Mouse (Mus musculus) embryonic facial prominence, embryonic 15.5 days (tissue): ENCODE results near the gene Gm17651. TPM values are rescaled to one million over a fixed set of nuclear protein-coding genes. Genes with fewer than 3 reads are reported as not detected.

ENCODE experiments used
- ATAC-seq: fragments of 200-750 bp; cut with Nextera tagmentation; 2 replicates; pipeline ENCODE4 v1.8.0; 2017; ENCODE audit warnings: low read depth, moderate TSS enrichment; ENCODE audit not compliant: insufficient number of reproducible peaks, low FRiP score, low TSS enrichment
- H3K27ac ChIP-seq: fragments of 300-500 bp; sonication (generic); replicated peaks from 2 replicates; pipeline ENCODE4 v1.5.1; 2015; ENCODE audit warnings: mild to moderate bottlenecking, inconsistent platforms
- H3K27me3 ChIP-seq: fragments of 300-500 bp; sonication (generic); 2 replicates; pipeline ENCODE4 v1.6.1; 2015; ENCODE audit warnings: inconsistent platforms
- H3K36me3 ChIP-seq: fragments of 300-500 bp; sonication (generic); 2 replicates; pipeline ENCODE4 v1.6.1; 2015; ENCODE audit warnings: mild to moderate bottlenecking, inconsistent platforms
- H3K4me1 ChIP-seq: fragments of 300-500 bp; sonication (generic); 2 replicates; pipeline ENCODE4 v1.6.1; 2015; ENCODE audit warnings: inconsistent platforms
- H3K4me2 ChIP-seq: fragments of 300-500 bp; sonication (generic); replicated peaks from 2 replicates; pipeline ENCODE4 v1.6.1; 2015; ENCODE audit warnings: mild to moderate bottlenecking, inconsistent platforms
- H3K4me3 ChIP-seq: fragments of 300-500 bp; sonication (generic); replicated peaks from 2 replicates; pipeline ENCODE4 v1.5.1; 2015; ENCODE audit warnings: mild to moderate bottlenecking, inconsistent platforms
- H3K9ac ChIP-seq: fragments of 300-500 bp; sonication (generic); 2 replicates; pipeline ENCODE4 v1.6.1; 2015; ENCODE audit warnings: inconsistent platforms
- H3K9me3 ChIP-seq: fragments of 300-500 bp; sonication (generic); replicated peaks from 2 replicates; pipeline ENCODE4 v1.6.1; 2016; ENCODE audit warnings: inconsistent platforms
- WGBS: fragments of 180-500 bp; shearing (Covaris S2); methylation state at CpG from one replicate; pipeline ENCODE4 v1.1.7; 2015; 5-methylcytosine and 5-hydroxymethylcytosine counted together
- polyA plus RNA-seq: library from polyadenylated mRNA; unstranded; fragments of >200 nt; fragmentation: Nextera tagmentation; extraction: Ambion mirVana; gene quantifications from 2 replicates; pipeline ENCODE4 v1.2.1, GENCODE M21; 2015

The Gm17651 gene
- polyA plus RNA-seq, 1 experiment from 2014 or later = not detected

DNA sequence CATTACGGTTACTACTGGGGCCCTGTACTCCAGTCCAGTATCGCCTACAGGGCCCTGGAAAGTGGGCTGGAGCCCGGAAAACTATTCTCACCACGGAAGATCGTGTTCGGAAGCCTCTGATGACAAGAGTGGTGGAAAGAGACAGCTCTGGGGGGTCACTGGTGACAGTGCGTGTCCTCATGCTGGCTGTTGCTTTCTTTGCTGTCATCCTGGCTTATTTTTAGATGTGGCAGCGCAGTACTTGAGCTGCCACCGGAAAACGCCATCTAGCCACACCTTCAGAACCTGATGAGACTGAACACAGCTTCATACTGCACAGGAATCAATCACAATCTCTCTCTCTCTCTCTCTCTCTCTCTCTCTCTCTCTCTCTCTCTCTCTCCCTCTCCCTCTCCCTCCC is 22.9 kb downstream of the Gm17651 start:
- Histone ChIP-seq H3K27me3 (no peaks in the 10 kb centered on the region), H3K9ac (no peak overlapping the region), H3K4me2 (no peak overlapping the region), H3K4me3 (no peak overlapping the region), H3K27ac (no peak overlapping the region), H3K36me3 (no peaks in the 10 kb centered on the region), H3K4me1 (no peaks in the 10 kb centered on the region), H3K9me3 (no peaks in the 10 kb centered on the region)
- 84% methylated on average over 10 of the region's 10 CpGs for WGBS
- ATAC-seq = no peak

DNA sequence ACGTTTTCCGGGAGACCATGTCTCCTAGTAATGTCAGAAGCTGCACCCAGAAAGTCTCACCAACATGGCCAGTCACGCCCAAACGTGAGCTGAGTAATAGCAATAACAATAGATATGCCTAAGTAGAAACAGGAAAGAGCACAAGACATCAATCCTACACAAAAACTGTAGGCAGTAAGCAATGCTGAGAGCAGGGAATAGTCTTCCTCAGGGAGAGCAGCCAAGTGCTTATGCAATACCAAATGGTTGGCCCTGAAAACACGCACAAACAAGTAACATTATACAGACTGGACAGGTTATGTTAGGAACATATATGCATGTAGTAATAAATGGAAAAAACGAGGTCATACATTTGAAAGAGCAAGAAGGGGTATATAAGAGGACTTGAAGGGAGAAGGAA is 25.0 kb downstream of the Gm17651 start:
- Histone ChIP-seq H3K9ac (no peak overlapping the region), H3K4me3 (no peak overlapping the region), H3K27me3 (no peaks in the 10 kb centered on the region), H3K4me1 (no peaks in the 10 kb centered on the region), H3K36me3 (no peaks in the 10 kb centered on the region), H3K4me2 (no peak overlapping the region), H3K9me3 (no peaks in the 10 kb centered on the region), H3K27ac (no peak overlapping the region)
- WGBS = 72% methylated on average over 6 of the region's 6 CpGs
- no peak for ATAC-seq

DNA sequence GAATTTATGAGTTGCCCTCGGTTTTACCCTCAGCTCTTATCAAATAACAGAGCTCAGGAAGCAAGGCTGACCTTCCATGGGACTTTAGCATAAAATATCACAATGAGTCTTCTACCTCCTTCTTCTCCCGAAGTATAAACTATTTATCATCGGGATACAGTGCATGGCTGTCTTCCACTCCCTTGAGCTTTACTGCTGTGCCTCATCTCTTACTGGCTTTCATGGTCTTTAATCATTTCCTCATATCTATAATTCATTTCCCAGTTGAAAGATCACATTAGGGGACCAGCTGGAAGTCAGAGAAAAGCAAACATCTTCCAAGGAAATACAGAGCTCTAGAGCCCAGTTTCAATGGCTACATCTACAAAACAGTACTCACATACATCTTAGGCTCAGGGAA is 25.5 kb downstream of the Gm17651 start:
- H3K9ac ChIP-seq = no peak overlapping the region
- 71% methylated on average over 3 of the region's 3 CpGs for WGBS
- H3K4me2 ChIP-seq = no peak overlapping the region
- ATAC-seq = no peak
- H3K27me3 ChIP-seq = no peaks in the 10 kb centered on the region
- no peaks in the 10 kb centered on the region for H3K36me3 ChIP-seq
- no peaks in the 10 kb centered on the region for H3K4me1 ChIP-seq
- no peak overlapping the region for H3K4me3 ChIP-seq
- no peak overlapping the region for H3K27ac ChIP-seq
- H3K9me3 ChIP-seq = no peaks in the 10 kb centered on the region

DNA sequence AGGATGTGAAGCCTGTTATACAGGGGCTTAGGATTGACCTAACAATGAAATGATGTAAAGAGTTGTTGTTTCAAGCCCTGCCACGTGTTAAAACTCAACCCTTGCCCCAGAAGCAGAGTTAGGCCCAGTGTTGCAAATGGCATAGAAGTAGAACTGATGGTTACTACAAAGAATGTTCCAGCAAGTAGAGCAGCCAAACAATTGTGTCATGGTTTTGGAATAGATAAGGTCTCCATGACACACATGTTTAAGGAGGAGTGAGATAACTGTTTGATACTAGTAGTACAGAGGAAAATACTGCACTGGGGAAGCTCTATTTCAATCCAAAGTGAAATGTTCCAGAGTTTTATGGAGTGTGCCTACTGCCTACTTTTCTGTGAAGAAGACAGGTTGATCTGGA is 26.0 kb downstream of the Gm17651 start:
- 38% methylated on average over 1 of the region's 1 CpGs for WGBS

DNA sequence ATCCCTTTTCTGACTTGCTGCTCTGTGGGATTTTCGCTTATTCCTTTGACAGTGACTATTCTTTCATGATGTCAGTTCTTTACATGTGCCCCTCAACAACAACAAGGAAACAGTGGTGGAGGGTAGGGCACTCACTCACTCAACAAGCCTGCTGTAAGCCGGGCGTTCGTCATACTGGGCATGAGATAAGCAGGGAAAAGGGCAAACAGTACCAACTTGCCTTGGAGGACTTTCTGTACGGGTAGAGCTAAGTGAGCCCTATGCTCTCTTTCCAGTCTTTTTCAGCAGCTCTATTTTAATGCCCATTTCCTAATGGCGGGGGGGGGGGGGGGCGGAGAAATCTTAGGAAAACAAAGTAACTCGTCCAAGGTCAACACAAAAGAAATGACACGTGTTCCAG is 32.5 kb downstream of the Gm17651 start:
- H3K27ac ChIP-seq = no peak overlapping the region
- H3K4me2 ChIP-seq = no peak overlapping the region
- no peak overlapping the region for H3K9ac ChIP-seq
- no peak overlapping the region for H3K4me3 ChIP-seq
- H3K9me3 ChIP-seq = no peaks in the 10 kb centered on the region
- no peak for ATAC-seq
- H3K27me3 ChIP-seq = no peaks in the 10 kb centered on the region
- WGBS = 81% methylated on average over 9 of the region's 9 CpGs
- H3K4me1 ChIP-seq = no peaks in the 10 kb centered on the region
- no peaks in the 10 kb centered on the region for H3K36me3 ChIP-seq

More for the DNA sequence above, 26.0 kb downstream of the Gm17651 start:
- no peaks in the 10 kb centered on the region for H3K9me3 ChIP-seq
- no peaks in the 10 kb centered on the region for H3K4me1 ChIP-seq
- no peaks in the 10 kb centered on the region for H3K36me3 ChIP-seq
- H3K4me3 ChIP-seq = no peak overlapping the region
- no peak for ATAC-seq
- H3K27me3 ChIP-seq = no peaks in the 10 kb centered on the region
- H3K4me2 ChIP-seq = no peak overlapping the region
- H3K9ac ChIP-seq = no peak overlapping the region
- H3K27ac ChIP-seq = no peak overlapping the region

DNA sequence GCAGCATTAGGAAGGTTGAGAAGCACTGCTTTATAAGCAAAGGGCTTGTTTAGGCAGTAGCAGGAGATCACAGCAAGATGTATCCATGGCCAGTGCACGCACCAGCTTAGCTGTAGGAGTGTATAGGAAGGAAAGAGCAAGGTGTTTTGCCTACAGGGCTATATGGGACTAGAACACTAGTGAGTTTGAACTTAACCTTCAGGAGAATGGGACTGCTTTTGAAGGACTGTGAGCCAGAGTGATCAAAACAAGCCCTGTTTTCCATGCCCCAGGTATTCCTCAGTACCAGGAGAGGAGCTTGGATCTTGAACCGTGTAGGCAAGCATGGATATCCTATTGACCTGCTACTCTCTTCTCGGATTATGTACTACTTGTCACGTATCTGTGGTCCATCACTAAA is 33.1 kb downstream of the Gm17651 start:
- WGBS = 84% methylated on average over 4 of the region's 4 CpGs
- no peaks in the 10 kb centered on the region for H3K27me3 ChIP-seq
- H3K27ac ChIP-seq = no peak overlapping the region

DNA sequence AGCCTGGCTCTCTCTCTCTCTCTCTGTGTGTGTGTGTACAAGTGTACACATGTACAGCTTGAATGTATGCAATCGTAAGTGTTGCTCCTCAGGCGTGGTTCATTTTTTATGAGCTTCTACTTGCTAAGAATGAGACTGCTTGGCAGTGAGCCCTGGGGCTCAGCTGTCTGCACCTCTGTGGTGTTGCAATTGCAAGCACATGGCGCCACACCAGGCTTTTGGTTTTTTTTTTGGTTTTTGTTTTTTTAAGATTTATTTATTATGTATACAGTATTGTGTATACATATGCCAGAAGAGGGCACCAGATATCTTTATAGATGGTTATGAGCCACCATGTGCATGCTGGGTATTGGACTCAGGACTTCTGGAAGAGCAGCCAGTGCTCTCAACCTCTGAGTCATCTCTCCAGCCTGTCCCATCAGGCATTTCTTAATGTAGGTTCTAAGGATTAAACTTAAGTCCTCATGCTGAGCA is 40.2 kb downstream of the Gm17651 start:
- no peak for ATAC-seq
- H3K36me3 ChIP-seq = no peaks in the 10 kb centered on the region

More for the DNA sequence above, 33.1 kb downstream of the Gm17651 start:
- H3K4me2 ChIP-seq = no peak overlapping the region
- no peak overlapping the region for H3K4me3 ChIP-seq
- no peak for ATAC-seq
- no peaks in the 10 kb centered on the region for H3K9me3 ChIP-seq
- H3K9ac ChIP-seq = no peak overlapping the region
- no peaks in the 10 kb centered on the region for H3K4me1 ChIP-seq
- no peaks in the 10 kb centered on the region for H3K36me3 ChIP-seq

DNA sequence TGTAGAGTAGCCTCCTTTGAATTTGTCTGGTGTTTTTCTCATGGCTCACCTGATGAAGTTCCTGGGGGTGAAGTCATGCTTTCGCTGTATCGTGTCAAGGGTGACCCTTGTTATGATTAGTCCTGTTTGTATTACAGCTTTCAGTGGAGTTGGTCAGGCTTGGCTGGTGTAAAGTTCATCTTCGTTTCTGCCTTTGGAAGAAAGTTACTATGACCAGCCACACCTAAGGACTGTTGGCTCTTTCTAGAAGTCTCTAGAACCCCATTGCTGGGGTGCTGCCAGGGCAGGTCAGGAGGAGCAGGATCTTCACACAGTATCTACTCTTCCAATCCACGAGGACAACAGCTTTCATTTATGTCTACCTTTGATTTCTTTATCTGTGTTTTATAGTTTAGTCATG is 41.0 kb downstream of the Gm17651 start:
- Histone ChIP-seq H3K9ac (no peak overlapping the region), H3K4me1 (peaks cover 6% of the 10 kb centered on the region; the same call in 1 of the 2 replicates), H3K27me3 (no peaks in the 10 kb centered on the region), H3K36me3 (no peaks in the 10 kb centered on the region), H3K27ac (no peak overlapping the region), H3K9me3 (no peaks in the 10 kb centered on the region), H3K4me3 (no peak overlapping the region), H3K4me2 (no peak overlapping the region)
- ATAC-seq = no peak
- WGBS = 81% methylated on average over 4 of the region's 4 CpGs

More for the DNA sequence above, 40.2 kb downstream of the Gm17651 start:
- Histone ChIP-seq H3K4me1 (no peaks in the 10 kb centered on the region), H3K4me3 (no peak overlapping the region), H3K4me2 (no peak overlapping the region), H3K27me3 (no peaks in the 10 kb centered on the region), H3K9ac (no peak overlapping the region), H3K9me3 (no peaks in the 10 kb centered on the region), H3K27ac (peak overlapping the region; percentile 17; the same call in 1 of the 2 replicates)
- WGBS = 30% methylated on average over 3 of the region's 3 CpGs

DNA sequence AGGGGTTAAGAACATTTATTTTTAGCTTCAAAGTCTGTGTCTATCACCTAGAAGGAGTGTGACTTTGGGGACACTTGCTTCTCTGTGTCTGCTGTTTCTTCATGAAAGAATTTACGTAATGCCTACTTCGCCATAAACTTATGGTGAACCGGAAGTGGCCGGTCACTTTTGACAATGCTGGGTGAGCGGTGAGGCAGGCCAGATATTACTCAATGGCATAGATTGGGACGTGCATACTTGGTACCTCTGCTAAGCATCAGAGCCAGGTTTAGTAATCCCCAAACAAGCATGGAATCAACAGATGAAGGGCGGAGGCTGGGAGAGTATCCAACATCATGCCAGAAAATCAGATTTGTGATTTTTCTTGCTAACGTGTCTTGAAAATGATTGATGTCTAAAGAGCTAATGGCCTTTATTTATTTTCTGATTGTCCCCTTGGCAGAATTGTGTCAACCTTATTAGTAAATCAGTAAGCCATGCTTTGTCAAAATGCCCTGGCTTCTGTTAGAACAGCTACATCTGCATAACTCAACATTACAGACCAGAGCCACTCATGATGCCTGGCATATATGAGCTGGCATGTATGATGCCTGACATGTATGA is 43.1 kb downstream of the Gm17651 start:
- 83% methylated on average over 8 of the region's 8 CpGs for WGBS
- Histone ChIP-seq H3K36me3 (no peaks in the 10 kb centered on the region), H3K27me3 (no peaks in the 10 kb centered on the region)

DNA sequence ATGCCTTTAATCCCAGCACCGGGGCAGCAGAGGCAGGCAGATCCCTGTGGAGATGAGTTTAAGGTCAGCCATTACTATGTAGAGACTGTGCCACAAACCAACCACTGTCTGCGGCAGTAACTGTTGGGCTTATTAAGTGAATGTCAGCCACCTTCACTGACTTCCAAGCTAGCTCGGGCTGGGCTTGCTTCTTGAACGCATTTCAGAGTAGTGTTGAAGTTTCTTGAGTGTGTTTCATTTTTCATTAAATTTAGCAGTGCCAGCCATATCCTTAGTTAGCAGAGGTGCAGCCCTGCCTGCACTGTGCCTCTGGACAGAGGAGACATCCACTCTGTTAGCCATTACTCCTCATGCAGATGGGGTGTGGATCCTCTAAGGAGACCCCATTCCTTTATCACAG is 43.7 kb downstream of the Gm17651 start:
- no peak overlapping the region for H3K4me3 ChIP-seq
- no peak for ATAC-seq
- no peak overlapping the region for H3K27ac ChIP-seq
- no peaks in the 10 kb centered on the region for H3K36me3 ChIP-seq
- no peaks in the 10 kb centered on the region for H3K27me3 ChIP-seq
- 90% methylated on average over 4 of the region's 4 CpGs for WGBS
- no peak overlapping the region for H3K4me2 ChIP-seq
- H3K9ac ChIP-seq = no peak overlapping the region
- H3K4me1 ChIP-seq = peaks cover 6% of the 10 kb centered on the region; the same call in 1 of the 2 replicates
- H3K9me3 ChIP-seq = no peaks in the 10 kb centered on the region

More for the DNA sequence above, 43.1 kb downstream of the Gm17651 start:
- no peak overlapping the region for H3K4me3 ChIP-seq
- no peak overlapping the region for H3K27ac ChIP-seq
- no peaks in the 10 kb centered on the region for H3K9me3 ChIP-seq
- no peak overlapping the region for H3K9ac ChIP-seq
- H3K4me2 ChIP-seq = no peak overlapping the region
- H3K4me1 ChIP-seq = peaks cover 6% of the 10 kb centered on the region; the same call in 1 of the 2 replicates
- no peak for ATAC-seq

DNA sequence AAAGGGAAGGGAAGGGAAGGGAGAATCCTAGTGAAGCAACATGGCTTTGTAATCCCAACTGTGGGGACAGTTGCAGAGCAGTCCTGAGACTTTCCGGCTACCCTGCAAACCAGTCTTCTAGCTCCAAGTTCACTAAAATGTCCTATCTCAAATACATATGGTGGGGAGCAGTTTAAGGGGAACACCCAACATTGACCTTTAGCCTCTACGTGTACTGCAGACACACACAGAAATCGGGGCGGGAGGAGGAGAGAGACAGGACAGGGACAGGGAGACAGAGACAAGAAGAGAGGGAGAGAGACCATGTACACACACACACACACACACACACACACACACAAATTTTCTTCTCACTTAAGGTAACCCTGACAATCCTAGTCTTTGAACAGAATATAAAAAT is 44.6 kb downstream of the Gm17651 start:
- no peak for ATAC-seq
- Histone ChIP-seq H3K4me3 (no peak overlapping the region), H3K27me3 (no peaks in the 10 kb centered on the region), H3K9ac (no peak overlapping the region), H3K9me3 (no peaks in the 10 kb centered on the region), H3K36me3 (no peaks in the 10 kb centered on the region), H3K4me1 (peaks cover 6% of the 10 kb centered on the region; the same call in 1 of the 2 replicates), H3K27ac (no peak overlapping the region), H3K4me2 (no peak overlapping the region)
- 86% methylated on average over 4 of the region's 4 CpGs for WGBS
